Mouse (Mus musculus): ENCODE measurements at regions not wholly inside any gene's neighbourhood (a gene's known extent, or its start where the extent isn't known, plus 50 kb on each side); places are given as distances from the start of the nearest gene placed in this dataset.
A peak's percentile ranks its signal among the peaks of the same experiment; 100 is the strongest.

- WGBS, result 50% methylated on average over 11 of the region's 11 CpGs
- H3K4me2 ChIP-seq (ENCODE audit: low read length), result 0 out of 2 replicates have a peak overlapping the region, but pooled peaks have one; percentile 3
- H3K4me1 ChIP-seq (ENCODE audit: control insufficient read depth, insufficient read depth, low read length), result peaks cover 6% of the 10 kb centered on the region
- H3K36me3 ChIP-seq (ENCODE audit: control insufficient read depth, insufficient read depth, low read length), result no peaks in the 10 kb centered on the region
- no peaks in the 10 kb centered on the region for H3K9me3 ChIP-seq (replicated peaks; ENCODE audit: control insufficient read depth, low read length)
- H3K9ac ChIP-seq (ENCODE audit: low read length), result no peak overlapping the region
- H3K27me3 ChIP-seq (replicated peaks; ENCODE audit: control insufficient read depth, insufficient read depth, low read length), result no peaks in the 10 kb centered on the region
- no peak overlapping the region for H3K4me3 ChIP-seq (ENCODE audit: low read depth, low read length)
- DNase-seq (ENCODE audit: low spot score) (peak; percentile 72), ATAC-seq (peak; percentile 84)
- H3K27ac ChIP-seq (ENCODE audit: low read depth, low read length), result peak overlapping the region; percentile 27; the same call in 1 of the 2 replicates
Observed at GRCm38 (mm10) chr7:78085783-78086565, 651.8 kb downstream of the Ntrk3 start.

- DNase-seq (ENCODE audit: low spot score), result no peak
- WGBS, result 75% methylated on average over 1 of the region's 1 CpGs
- Histone ChIP-seq H3K4me1 (ENCODE audit: control insufficient read depth, insufficient read depth, low read length) (no peaks in the 10 kb centered on the region), H3K27me3 (replicated peaks; ENCODE audit: control insufficient read depth, insufficient read depth, low read length) (no peaks in the 10 kb centered on the region), H3K9me3 (replicated peaks; ENCODE audit: control insufficient read depth, low read length) (no peaks in the 10 kb centered on the region), H3K36me3 (ENCODE audit: control insufficient read depth, insufficient read depth, low read length) (no peaks in the 10 kb centered on the region), H3K4me2 (ENCODE audit: low read length) (no peak overlapping the region), H3K27ac (ENCODE audit: low read depth, low read length) (no peak overlapping the region), H3K4me3 (ENCODE audit: low read depth, low read length) (no peak overlapping the region), H3K9ac (ENCODE audit: low read length) (no peak overlapping the region)
- ATAC-seq, result no peak
Observed at GRCm38 (mm10) chr7:78079708-78080107, 658.1 kb downstream of the Ntrk3 start.

- Histone ChIP-seq H3K4me1 (ENCODE audit: control insufficient read depth, insufficient read depth, low read length) (no peaks in the 10 kb centered on the region), H3K36me3 (ENCODE audit: control insufficient read depth, insufficient read depth, low read length) (no peaks in the 10 kb centered on the region), H3K9me3 (replicated peaks; ENCODE audit: control insufficient read depth, low read length) (no peaks in the 10 kb centered on the region), H3K27ac (ENCODE audit: low read depth, low read length) (no peak overlapping the region), H3K4me3 (ENCODE audit: low read depth, low read length) (no peak overlapping the region), H3K4me2 (ENCODE audit: low read length) (no peak overlapping the region), H3K27me3 (replicated peaks; ENCODE audit: control insufficient read depth, insufficient read depth, low read length) (no peaks in the 10 kb centered on the region), H3K9ac (ENCODE audit: low read length) (no peak overlapping the region)
- 79% methylated on average over 7 of the region's 7 CpGs for WGBS
- DNase-seq (ENCODE audit: low spot score) (no peak), ATAC-seq (no peak)
Observed at GRCm38 (mm10) chr7:78071131-78071530, 666.7 kb downstream of the Ntrk3 start.

DNA sequence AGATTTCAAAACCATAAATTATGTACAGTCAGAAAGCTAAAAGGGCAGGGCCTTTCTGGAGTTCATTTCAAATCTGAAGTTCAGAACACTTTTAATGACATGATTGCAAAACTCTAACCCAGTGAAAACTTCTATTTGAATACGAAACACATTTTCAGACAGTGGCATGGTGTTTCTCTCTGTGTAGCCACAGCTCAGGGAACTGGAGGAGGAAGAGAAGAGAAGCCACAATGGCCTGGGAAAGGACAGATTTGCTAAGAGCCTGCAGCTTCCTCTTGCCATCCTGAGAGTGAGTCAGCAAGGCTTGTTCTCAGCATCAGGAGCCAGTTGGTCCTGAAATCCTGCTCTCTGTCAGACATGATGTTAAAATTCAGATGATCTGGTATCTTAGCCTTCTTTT is 676.2 kb downstream of the Ntrk3 start:
- ATAC-seq (no peak), DNase-seq (ENCODE audit: low spot score) (no peak)
- no peaks in the 10 kb centered on the region for H3K27me3 ChIP-seq (replicated peaks; ENCODE audit: control insufficient read depth, insufficient read depth, low read length)
- no peak overlapping the region for H3K4me3 ChIP-seq (ENCODE audit: low read depth, low read length)
- H3K9ac ChIP-seq (ENCODE audit: low read length), result no peak overlapping the region
- H3K4me1 ChIP-seq (ENCODE audit: control insufficient read depth, insufficient read depth, low read length), result no peaks in the 10 kb centered on the region
- H3K4me2 ChIP-seq (ENCODE audit: low read length), result no peak overlapping the region
- WGBS, result 90% methylated on average over 1 of the region's 1 CpGs
- H3K27ac ChIP-seq (ENCODE audit: low read depth, low read length), result no peak overlapping the region
- H3K9me3 ChIP-seq (replicated peaks; ENCODE audit: control insufficient read depth, low read length), result no peaks in the 10 kb centered on the region
- H3K36me3 ChIP-seq (ENCODE audit: control insufficient read depth, insufficient read depth, low read length), result no peaks in the 10 kb centered on the region

GRCm38 (mm10) chr7:78049606-78050005 is 688.2 kb downstream of the Ntrk3 start:
- Histone ChIP-seq H3K36me3 (ENCODE audit: control insufficient read depth, insufficient read depth, low read length) (no peaks in the 10 kb centered on the region), H3K4me2 (ENCODE audit: low read length) (no peak overlapping the region), H3K9ac (ENCODE audit: low read length) (no peak overlapping the region), H3K27me3 (replicated peaks; ENCODE audit: control insufficient read depth, insufficient read depth, low read length) (no peaks in the 10 kb centered on the region), H3K27ac (ENCODE audit: low read depth, low read length) (no peak overlapping the region), H3K4me3 (ENCODE audit: low read depth, low read length) (no peak overlapping the region), H3K9me3 (replicated peaks; ENCODE audit: control insufficient read depth, low read length) (no peaks in the 10 kb centered on the region), H3K4me1 (ENCODE audit: control insufficient read depth, insufficient read depth, low read length) (no peaks in the 10 kb centered on the region)
- ATAC-seq, result no peak
- DNase-seq (ENCODE audit: low spot score), result no peak
- WGBS, result 65% methylated on average over 3 of the region's 3 CpGs

DNA sequence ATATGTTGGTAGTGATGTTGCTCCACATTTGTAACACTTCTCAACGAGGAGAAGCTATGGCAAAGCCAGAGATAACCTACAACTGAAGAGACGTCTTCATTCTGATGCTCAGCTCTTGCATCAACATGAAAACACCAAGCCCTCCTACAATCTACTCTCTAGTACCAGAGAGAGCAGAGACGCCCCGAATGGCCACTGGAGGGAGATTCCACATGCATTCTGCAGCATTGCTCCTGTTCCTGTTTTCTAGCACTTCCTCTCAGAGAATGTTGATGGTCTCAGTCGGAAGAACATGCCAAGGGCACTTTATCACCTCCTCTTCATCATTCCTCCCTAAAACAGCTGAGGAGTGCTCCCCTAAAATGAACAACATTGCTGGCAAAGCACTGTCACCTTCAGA is 692.4 kb downstream of the Ntrk3 start:
- Histone ChIP-seq H3K9ac (ENCODE audit: low read length) (no peak overlapping the region), H3K36me3 (ENCODE audit: control insufficient read depth, insufficient read depth, low read length) (no peaks in the 10 kb centered on the region), H3K27me3 (replicated peaks; ENCODE audit: control insufficient read depth, insufficient read depth, low read length) (no peaks in the 10 kb centered on the region), H3K27ac (ENCODE audit: low read depth, low read length) (no peak overlapping the region), H3K9me3 (replicated peaks; ENCODE audit: control insufficient read depth, low read length) (no peaks in the 10 kb centered on the region), H3K4me1 (ENCODE audit: control insufficient read depth, insufficient read depth, low read length) (no peaks in the 10 kb centered on the region), H3K4me3 (ENCODE audit: low read depth, low read length) (no peak overlapping the region), H3K4me2 (ENCODE audit: low read length) (no peak overlapping the region)
- DNase-seq (ENCODE audit: low spot score) (peak; percentile 13), ATAC-seq (no peak)
- WGBS, result 73% methylated on average over 5 of the region's 5 CpGs

DNA sequence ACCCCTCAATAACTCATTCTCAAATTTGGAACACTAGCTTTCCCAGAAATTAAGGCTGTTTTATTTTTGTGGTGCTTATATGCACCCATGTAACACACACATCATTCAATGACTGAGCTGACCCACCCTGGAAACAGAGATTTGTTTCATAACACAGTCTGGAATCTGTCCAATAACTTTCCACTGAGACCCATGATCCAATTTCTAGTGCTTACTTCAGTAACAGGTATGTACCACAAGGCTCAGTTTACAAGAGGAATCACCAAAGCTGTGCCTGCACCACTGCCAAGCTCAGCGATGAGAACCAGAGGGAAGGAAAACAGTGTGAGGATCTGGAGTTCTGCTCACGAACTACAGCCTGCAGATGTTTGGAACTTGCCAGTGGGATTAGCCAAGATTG is 706.8 kb downstream of the Ntrk3 start:
- Histone ChIP-seq H3K4me3 (ENCODE audit: low read depth, low read length) (no peak overlapping the region), H3K36me3 (ENCODE audit: control insufficient read depth, insufficient read depth, low read length) (no peaks in the 10 kb centered on the region), H3K27me3 (replicated peaks; ENCODE audit: control insufficient read depth, insufficient read depth, low read length) (no peaks in the 10 kb centered on the region), H3K27ac (ENCODE audit: low read depth, low read length) (no peak overlapping the region), H3K9ac (ENCODE audit: low read length) (no peak overlapping the region), H3K9me3 (replicated peaks; ENCODE audit: control insufficient read depth, low read length) (no peaks in the 10 kb centered on the region), H3K4me2 (ENCODE audit: low read length) (no peak overlapping the region), H3K4me1 (ENCODE audit: control insufficient read depth, insufficient read depth, low read length) (no peaks in the 10 kb centered on the region; the same call in 1 of the 2 replicates)
- ATAC-seq (no peak), DNase-seq (ENCODE audit: low spot score) (no peak)
- WGBS, result 85% methylated on average over 2 of the region's 2 CpGs

GRCm38 (mm10) chr7:78026992-78027615 is 710.7 kb downstream of the Ntrk3 start:
- 71% methylated on average over 4 of the region's 4 CpGs for WGBS
- H3K9ac ChIP-seq (ENCODE audit: low read length), result no peak overlapping the region
- no peak overlapping the region for H3K4me2 ChIP-seq (ENCODE audit: low read length)
- no peak overlapping the region for H3K27ac ChIP-seq (ENCODE audit: low read depth, low read length)
- H3K9me3 ChIP-seq (replicated peaks; ENCODE audit: control insufficient read depth, low read length), result no peaks in the 10 kb centered on the region
- no peaks in the 10 kb centered on the region for H3K4me1 ChIP-seq (ENCODE audit: control insufficient read depth, insufficient read depth, low read length)
- no peaks in the 10 kb centered on the region for H3K27me3 ChIP-seq (replicated peaks; ENCODE audit: control insufficient read depth, insufficient read depth, low read length)
- ATAC-seq (no peak), DNase-seq (ENCODE audit: low spot score) (peak; percentile 17)
- no peak overlapping the region for H3K4me3 ChIP-seq (ENCODE audit: low read depth, low read length)
- H3K36me3 ChIP-seq (ENCODE audit: control insufficient read depth, insufficient read depth, low read length), result no peaks in the 10 kb centered on the region

- 96% methylated on average over 1 of the region's 1 CpGs for WGBS
- DNase-seq (ENCODE audit: low spot score) (no peak), ATAC-seq (no peak)
- Histone ChIP-seq H3K27me3 (replicated peaks; ENCODE audit: control insufficient read depth, insufficient read depth, low read length) (no peaks in the 10 kb centered on the region), H3K4me3 (ENCODE audit: low read depth, low read length) (no peak overlapping the region), H3K9ac (ENCODE audit: low read length) (no peak overlapping the region), H3K4me1 (ENCODE audit: control insufficient read depth, insufficient read depth, low read length) (no peaks in the 10 kb centered on the region), H3K4me2 (ENCODE audit: low read length) (no peak overlapping the region), H3K9me3 (replicated peaks; ENCODE audit: control insufficient read depth, low read length) (no peaks in the 10 kb centered on the region), H3K27ac (ENCODE audit: low read depth, low read length) (no peak overlapping the region), H3K36me3 (ENCODE audit: control insufficient read depth, insufficient read depth, low read length) (no peaks in the 10 kb centered on the region)
Observed at GRCm38 (mm10) chr7:78023591-78023990, 714.2 kb downstream of the Ntrk3 start.
